Mouse (Mus musculus): ENCODE results near the gene Gnptg. TPM values are rescaled to one million over a fixed set of nuclear protein-coding genes. Genes with fewer than 3 reads are reported as not detected.

Gnptg gene
- polyA plus RNA-seq, 1 experiment, result 27.2 TPM

DNA sequence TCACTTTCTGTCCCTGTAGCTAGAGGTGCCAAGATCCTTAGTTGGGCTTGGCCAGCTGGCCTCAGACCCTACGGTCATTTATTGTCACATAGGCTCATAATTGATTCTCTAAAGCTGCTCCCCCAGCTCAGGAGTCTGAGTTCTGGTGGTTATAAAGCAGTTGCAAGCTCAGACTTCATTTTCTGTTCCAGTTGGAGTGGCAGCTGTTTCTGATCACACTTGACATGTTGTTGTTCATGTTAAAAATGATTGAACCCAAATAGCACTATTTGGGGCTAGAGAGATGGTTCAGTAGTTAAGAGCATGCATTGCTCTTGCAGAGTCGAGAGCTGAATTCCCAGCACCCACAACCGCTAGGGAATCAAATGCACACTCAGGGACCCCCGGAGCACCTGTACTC, 29.9 kb downstream of the Gnptg start:
- Histone ChIP-seq H3K9me3 (no peaks in the 10 kb centered on the region), H3K27me3 (replicated peaks) (no peaks in the 10 kb centered on the region), H3K4me1 (peaks cover 20% of the 10 kb centered on the region), H3K36me3 (replicated peaks; ENCODE audit: low read length) (peaks cover 99% of the 10 kb centered on the region), H3K4me3 (replicated peaks) (no peak overlapping the region)
- TF ChIP-seq GATA1 (IDR thresholded peaks at IDR 0.05; ENCODE audit: borderline replicate concordance, low read length) (no peak), FLI1 (IDR thresholded peaks at IDR 0.05; ENCODE audit: low read length) (no peak)

DNA sequence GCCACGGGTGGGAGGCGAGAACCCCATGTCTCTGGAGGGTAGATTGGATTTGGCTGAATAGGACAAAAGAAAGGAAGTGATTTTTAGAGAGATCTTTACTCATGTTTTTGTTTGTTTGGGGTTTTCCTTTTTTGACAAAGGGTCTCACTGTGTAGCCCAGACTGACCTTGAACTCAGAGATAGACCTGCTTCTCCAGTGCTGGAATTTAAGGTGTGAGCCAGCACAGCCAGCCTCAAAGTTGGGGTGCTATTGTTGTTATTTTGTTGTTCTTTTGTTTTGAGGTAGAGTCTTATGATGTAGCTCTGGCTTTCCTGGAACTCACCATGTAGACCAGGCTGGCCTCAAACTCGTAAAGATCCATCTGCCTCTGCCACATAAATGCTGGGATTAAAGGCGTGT, 37.5 kb downstream of the Gnptg start:
- H3K4me3 ChIP-seq (replicated peaks), result no peak overlapping the region
- H3K9me3 ChIP-seq, result no peaks in the 10 kb centered on the region
- TF ChIP-seq FLI1 (IDR thresholded peaks at IDR 0.05; ENCODE audit: low read length), result no peak
- no peak for TF ChIP-seq GATA1 (IDR thresholded peaks at IDR 0.05; ENCODE audit: borderline replicate concordance, low read length)
- peaks cover 36% of the 10 kb centered on the region for H3K4me1 ChIP-seq
- H3K27me3 ChIP-seq (replicated peaks), result no peaks in the 10 kb centered on the region
- H3K36me3 ChIP-seq (replicated peaks; ENCODE audit: low read length), result peaks cover 88% of the 10 kb centered on the region

DNA sequence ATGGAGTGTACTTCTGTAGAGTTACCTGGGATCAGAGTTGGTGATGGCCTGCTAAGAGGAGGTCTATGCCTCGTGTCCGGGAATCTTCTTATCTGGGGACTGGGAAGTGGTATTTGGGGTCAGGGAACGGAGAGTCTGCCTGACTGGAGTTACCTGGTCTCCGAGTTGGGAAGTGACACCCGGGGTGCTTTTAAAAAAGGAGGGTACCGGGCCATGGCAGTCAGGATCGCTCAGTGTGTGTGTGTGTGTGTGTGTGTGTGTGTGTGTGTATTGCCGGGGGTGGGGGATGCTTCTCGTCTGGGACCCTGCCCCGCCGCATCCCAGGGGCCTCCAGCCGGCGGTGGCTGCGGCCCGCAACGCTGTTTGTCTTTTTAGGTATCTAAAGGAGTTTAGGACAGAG, 50.8 kb downstream of the Gnptg start:
- TF ChIP-seq FLI1 (IDR thresholded peaks at IDR 0.05; ENCODE audit: low read length) (no peak), GATA1 (IDR thresholded peaks at IDR 0.05; ENCODE audit: borderline replicate concordance, low read length) (no peak)
- H3K4me1 ChIP-seq, result peaks cover 84% of the 10 kb centered on the region

DNA sequence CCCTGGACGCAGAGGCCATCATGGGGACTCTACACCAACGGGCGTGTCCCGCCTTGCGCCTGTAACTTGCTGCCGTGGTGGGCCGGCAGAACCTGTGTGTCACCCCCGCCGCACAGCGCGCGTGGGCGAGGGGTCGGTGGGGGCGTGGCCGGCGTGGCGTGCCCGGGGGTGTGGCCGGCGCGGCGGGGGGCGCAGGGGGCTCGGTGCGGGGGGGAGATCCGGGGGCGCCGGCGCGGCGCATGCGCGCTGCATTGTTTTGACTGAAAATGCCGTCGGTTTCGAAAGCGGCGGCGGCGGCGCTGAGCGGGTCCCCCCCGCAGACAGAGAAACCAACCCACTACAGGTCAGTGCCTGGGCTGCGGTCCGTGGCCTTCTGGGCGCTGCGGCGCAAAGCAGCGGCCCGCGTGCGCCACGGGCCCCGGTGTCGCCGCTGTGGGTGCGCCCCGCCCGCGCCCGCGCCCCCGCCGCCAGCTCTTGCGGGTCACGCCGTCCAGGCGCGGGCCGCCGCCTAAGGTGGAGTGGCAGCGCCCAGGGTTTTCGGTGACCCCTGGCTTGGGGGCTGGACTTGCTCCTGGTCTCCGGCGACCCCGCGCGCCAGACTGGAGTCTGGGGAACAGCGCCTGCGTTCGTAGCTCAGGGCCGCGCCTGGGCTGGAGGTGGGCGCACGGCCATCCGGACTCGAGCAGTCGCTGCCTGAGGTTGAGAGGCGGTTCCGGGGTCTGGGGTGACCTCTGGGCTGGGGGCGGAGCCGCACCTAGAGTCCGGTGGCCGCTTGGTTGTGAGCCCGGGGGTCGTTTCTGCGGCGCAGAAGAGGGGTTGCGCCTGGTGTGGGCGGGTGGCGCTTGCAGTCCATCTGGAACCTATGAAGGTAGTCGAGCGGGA, 51.5 kb downstream of the Gnptg start, which contains the start of gene Unkl:
TSS of gene Unkl (plus strand) at position 248 of the 882 bp plus-strand sequence.
- Histone ChIP-seq H3K9me3 (no peaks in the 10 kb centered on the region), H3K27me3 (replicated peaks) (no peaks in the 10 kb centered on the region), H3K36me3 (replicated peaks; ENCODE audit: low read length) (peaks cover 31% of the 10 kb centered on the region), H3K4me1 (peaks cover 84% of the 10 kb centered on the region), H3K4me3 (replicated peaks) (peak within 1 kb of the TSS; percentile 97)
- TF ChIP-seq GATA1 (IDR thresholded peaks at IDR 0.05; ENCODE audit: borderline replicate concordance, low read length), result no peak
- no peak for TF ChIP-seq FLI1 (IDR thresholded peaks at IDR 0.05; ENCODE audit: low read length)

More for the DNA sequence above, 50.8 kb downstream of the Gnptg start:
- Histone ChIP-seq H3K9me3 (no peaks in the 10 kb centered on the region), H3K4me3 (replicated peaks) (peak overlapping the region; percentile 97), H3K36me3 (replicated peaks; ENCODE audit: low read length) (peaks cover 38% of the 10 kb centered on the region), H3K27me3 (replicated peaks) (no peaks in the 10 kb centered on the region)

DNA sequence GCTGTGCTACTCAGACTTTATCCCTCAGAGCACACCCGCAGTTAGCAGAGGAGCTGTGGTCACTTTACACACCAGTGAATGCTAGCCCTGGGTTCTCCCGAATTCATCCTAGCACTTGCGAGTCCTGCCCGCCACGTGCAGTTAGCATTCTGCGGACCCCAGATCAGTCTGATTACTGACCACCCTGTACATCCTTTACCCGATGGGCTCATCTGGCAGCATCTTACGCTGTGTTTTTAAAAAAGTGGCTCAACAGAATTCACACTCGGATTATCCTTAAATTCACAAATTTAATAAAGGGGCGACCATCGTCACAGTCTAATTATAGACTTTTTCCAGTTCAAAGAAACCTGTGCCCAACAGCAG, 52.2 kb downstream of the Gnptg start:
- H3K4me3 ChIP-seq (replicated peaks), result peak overlapping the region; percentile 97
- TF ChIP-seq FLI1 (IDR thresholded peaks at IDR 0.05; ENCODE audit: low read length) (no peak), GATA1 (IDR thresholded peaks at IDR 0.05; ENCODE audit: borderline replicate concordance, low read length) (no peak)
- H3K4me1 ChIP-seq, result peaks cover 84% of the 10 kb centered on the region
- H3K9me3 ChIP-seq, result no peaks in the 10 kb centered on the region
- no peaks in the 10 kb centered on the region for H3K27me3 ChIP-seq (replicated peaks)
- H3K36me3 ChIP-seq (replicated peaks; ENCODE audit: low read length), result peaks cover 25% of the 10 kb centered on the region

DNA sequence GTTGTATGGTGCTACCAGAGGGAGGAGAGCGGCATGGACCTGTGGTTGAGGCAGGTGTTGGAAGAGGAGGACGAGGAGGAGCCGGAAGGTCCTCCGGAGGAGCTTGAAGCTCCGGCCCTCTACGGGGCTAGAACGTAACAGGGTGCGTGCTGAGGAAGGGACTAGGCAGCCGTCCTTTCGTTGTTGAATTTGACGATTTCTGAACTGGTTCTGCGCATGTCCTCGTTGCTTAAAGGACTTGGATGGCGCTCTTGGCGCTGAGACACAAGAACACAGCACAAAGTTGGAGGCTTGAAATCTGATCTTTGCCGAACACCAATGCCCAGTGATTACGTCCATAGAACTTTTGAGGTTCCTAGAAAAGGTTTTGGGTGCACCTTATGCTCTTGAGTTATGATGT, 55.0 kb downstream of the Gnptg start:
- H3K27me3 ChIP-seq (replicated peaks), result peaks cover 8% of the 10 kb centered on the region
- no peaks in the 10 kb centered on the region for H3K9me3 ChIP-seq
- H3K4me1 ChIP-seq, result peaks cover 63% of the 10 kb centered on the region
- H3K4me3 ChIP-seq (replicated peaks), result peak overlapping the region; percentile 93
- no peaks in the 10 kb centered on the region for H3K36me3 ChIP-seq (replicated peaks; ENCODE audit: low read length)
- TF ChIP-seq FLI1 (IDR thresholded peaks at IDR 0.05; ENCODE audit: low read length) (no peak), GATA1 (IDR thresholded peaks at IDR 0.05; ENCODE audit: borderline replicate concordance, low read length) (no peak)

DNA sequence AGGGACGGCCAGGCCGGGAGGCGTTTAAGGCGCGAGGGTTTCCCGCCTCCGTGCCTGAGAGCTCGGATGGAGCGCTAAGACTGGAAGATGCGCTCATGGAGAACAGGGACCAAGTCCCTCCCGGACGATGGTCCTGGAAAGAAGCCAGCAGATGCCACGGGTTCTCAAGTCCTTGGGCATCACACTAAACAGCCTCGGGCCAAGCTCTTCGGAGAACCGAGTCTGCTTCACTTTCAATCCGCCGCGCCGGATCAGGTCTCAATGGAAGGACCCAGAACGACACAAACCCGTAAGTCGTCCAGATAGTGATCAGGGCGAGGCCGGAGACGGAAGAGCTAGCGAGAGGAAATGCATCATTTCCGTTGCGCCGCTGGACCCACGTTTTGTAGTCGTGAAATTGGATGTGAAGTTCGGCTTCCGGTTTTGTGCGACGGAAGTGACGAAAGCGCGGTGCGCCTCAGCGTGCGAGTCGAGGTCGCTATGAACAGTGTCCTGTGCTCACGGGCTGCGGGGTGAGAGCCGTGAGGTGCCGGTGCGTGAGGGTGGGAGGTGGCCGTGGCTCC, 55.7 kb downstream of the Gnptg start, which contains the start of gene BC003965:
TSS of gene BC003965 (plus strand) at position 426 of the 563 bp plus-strand sequence.
- no peaks in the 10 kb centered on the region for H3K36me3 ChIP-seq (replicated peaks; ENCODE audit: low read length)
- H3K4me3 ChIP-seq (replicated peaks), result peak within 1 kb of the TSS; percentile 93
- no peaks in the 10 kb centered on the region for H3K9me3 ChIP-seq
- TF ChIP-seq GATA1 (IDR thresholded peaks at IDR 0.05; ENCODE audit: borderline replicate concordance, low read length) (peak; percentile 89), FLI1 (IDR thresholded peaks at IDR 0.05; ENCODE audit: low read length) (peak; percentile 100)
- H3K4me1 ChIP-seq, result peaks cover 56% of the 10 kb centered on the region
- H3K27me3 ChIP-seq (replicated peaks), result peaks cover 12% of the 10 kb centered on the region

Other genes with a start within 250 kb of the Gnptg start
- gene Cramp1l, start 224.3 kb downstream of the Gnptg start, polyA plus RNA-seq (2012; ENCODE audit: insufficient read depth, low replicate concordance), result 4.5 and 5.5 TPM in 2 replicates
- 6.9 and 7.4 TPM in 2 replicates for gene Ift140, start 224.0 kb downstream of the Gnptg start, polyA plus RNA-seq (2012; ENCODE audit: insufficient read depth, low replicate concordance)
- gene Tmem204, start 156.5 kb downstream of the Gnptg start, polyA plus RNA-seq (2012; ENCODE audit: insufficient read depth, low replicate concordance), result not detected in 2 replicates
- 9.1 and 27.2 TPM in 2 replicates for gene Telo2, start 124.2 kb downstream of the Gnptg start, polyA plus RNA-seq (2012; ENCODE audit: insufficient read depth, low replicate concordance)
- 0.12 TPM in 1 of 2 replicates, not detected in the other for gene Ptx4, start 119.4 kb downstream of the Gnptg start, polyA plus RNA-seq (2012; ENCODE audit: insufficient read depth, low replicate concordance)
- gene Clcn7, start 106.7 kb downstream of the Gnptg start, polyA plus RNA-seq (2012; ENCODE audit: insufficient read depth, low replicate concordance), result 17.8 and 22.0 TPM in 2 replicates
- gene Ccdc154, start 77.7 kb downstream of the Gnptg start, polyA plus RNA-seq (2012; ENCODE audit: insufficient read depth, low replicate concordance), result not detected in 2 replicates
- not detected in 2 replicates for gene Gm38655, start 64.7 kb downstream of the Gnptg start, polyA plus RNA-seq (2012; ENCODE audit: insufficient read depth, low replicate concordance)
- gene BC003965, start 55.6 kb downstream of the Gnptg start, polyA plus RNA-seq (2012; ENCODE audit: insufficient read depth, low replicate concordance), result 31.5 and 33.2 TPM in 2 replicates
- gene Unkl, start 51.7 kb downstream of the Gnptg start, polyA plus RNA-seq (2012; ENCODE audit: insufficient read depth, low replicate concordance), result 20.2 and 51.9 TPM in 2 replicates
- gene Tsr3, start within 50 bp of the Gnptg start, polyA plus RNA-seq (2012; ENCODE audit: insufficient read depth, low replicate concordance), result 12.5 and 25.4 TPM in 2 replicates
- 1.7 and 2.7 TPM in 2 replicates for gene Baiap3, start 16.2 kb upstream of the Gnptg start, polyA plus RNA-seq (2012; ENCODE audit: insufficient read depth, low replicate concordance)
- 72.7 and 190 TPM in 2 replicates for gene Ube2i, start 34.5 kb upstream of the Gnptg start, polyA plus RNA-seq (2012; ENCODE audit: insufficient read depth, low replicate concordance)
- 1.5 and 34.1 TPM in 2 replicates for gene Prss34, start 58.3 kb upstream of the Gnptg start, polyA plus RNA-seq (2012; ENCODE audit: insufficient read depth, low replicate concordance)
- gene Prss28, start 68.5 kb upstream of the Gnptg start, polyA plus RNA-seq (2012; ENCODE audit: insufficient read depth, low replicate concordance), result 0.68 TPM in 1 of 2 replicates, not detected in the other
- not detected in 2 replicates for gene Prss29, start 78.5 kb upstream of the Gnptg start, polyA plus RNA-seq (2012; ENCODE audit: insufficient read depth, low replicate concordance)
- 0.23 TPM in 1 of 2 replicates, not detected in the other for gene Tpsab1, start 105.4 kb upstream of the Gnptg start, polyA plus RNA-seq (2012; ENCODE audit: insufficient read depth, low replicate concordance)
- 0.26 TPM in 1 of 2 replicates, not detected in the other for gene Tpsb2, start 126.2 kb upstream of the Gnptg start, polyA plus RNA-seq (2012; ENCODE audit: insufficient read depth, low replicate concordance)
- not detected in 2 replicates for gene Tpsg1, start 129.1 kb upstream of the Gnptg start, polyA plus RNA-seq (2012; ENCODE audit: insufficient read depth, low replicate concordance)
- not detected in 2 replicates for gene Cacna1h, start 193.7 kb upstream of the Gnptg start, polyA plus RNA-seq (2012; ENCODE audit: insufficient read depth, low replicate concordance)
- gene Tekt4, start 214.5 kb upstream of the Gnptg start, polyA plus RNA-seq (2012; ENCODE audit: insufficient read depth, low replicate concordance), result not detected in 2 replicates

All from megakaryocyte, embryonic 14.5 days (primary cell).